Mouse (Mus musculus) thymus, adult 2 months (tissue): ENCODE results near the gene Plcb1. TPM values are rescaled to one million over a fixed set of nuclear protein-coding genes. Genes with fewer than 3 reads are reported as not detected.

ENCODE experiments used
- DNase-seq: peaks from one replicate; pipeline ENCODE4 v3.0.0; 2021
- H3K27ac ChIP-seq: fragments of 200-500 bp; 2 replicates; pipeline ENCODE4 v1.5.1; 2012; ENCODE audit warnings: low read length, control low read depth; ENCODE audit not compliant: control insufficient read depth, insufficient read depth
- H3K27me3 ChIP-seq: fragments of 200-500 bp; 2 replicates; pipeline ENCODE4 v1.6.1; 2012; ENCODE audit warnings: mild to moderate bottlenecking, low read length, moderate library complexity, mixed read lengths; ENCODE audit not compliant: control insufficient read depth, insufficient read depth
- H3K36me3 ChIP-seq: fragments of 200-500 bp; 2 replicates; pipeline ENCODE4 v1.6.1; 2012; ENCODE audit warnings: mild to moderate bottlenecking, low read length, moderate library complexity; ENCODE audit not compliant: control insufficient read depth, insufficient read depth
- H3K4me1 ChIP-seq: fragments of 200-500 bp; replicated peaks from 2 replicates; pipeline ENCODE4 v1.6.1; 2012; ENCODE audit warnings: low read length; ENCODE audit not compliant: control insufficient read depth, insufficient read depth
- H3K4me3 ChIP-seq: fragments of 200-500 bp; 2 replicates; pipeline ENCODE4 v1.5.1; 2012; ENCODE audit warnings: mild to moderate bottlenecking, low read length, control low read depth, moderate library complexity; ENCODE audit not compliant: control insufficient read depth, insufficient read depth
- CTCF ChIP-seq: fragments of 200-500 bp; IDR thresholded peaks from 2 replicates; pipeline ENCODE4 v1.5.1; 2012; ENCODE audit warnings: mild to moderate bottlenecking, control low read depth, low read length, moderate library complexity, borderline replicate concordance; ENCODE audit not compliant: control insufficient read depth, poor library complexity, insufficient read depth; ENCODE audit errors: extremely low read depth
- POLR2A ChIP-seq: fragments of 200-500 bp; IDR thresholded peaks from 2 replicates; pipeline ENCODE4 v1.6.1; 2012; ENCODE audit warnings: mild to moderate bottlenecking, low read length, control low read depth, moderate library complexity; ENCODE audit not compliant: control insufficient read depth, poor library complexity, insufficient read depth; ENCODE audit errors: extremely low read depth
- WGBS: fragments of 180-500 bp; shearing (Covaris S2); methylation state at CpG from one replicate; pipeline ENCODE4 v1.1.7; 2018; 5-methylcytosine and 5-hydroxymethylcytosine counted together
- polyA plus RNA-seq: library from polyadenylated mRNA; depleted of rRNA; stranded (reverse); fragments of >200 nt; gene quantifications from 2 replicates; pipeline ENCODE4 v1.2.3, GENCODE M21; 2012

Gene Plcb1
- polyA plus RNA-seq, 1 experiment, result 0.32 TPM

- no peak for TF ChIP-seq POLR2A
- no peak for TF ChIP-seq CTCF
- no peak overlapping the region for H3K27ac ChIP-seq
- WGBS, result 92% methylated on average over 4 of the region's 4 CpGs
- no peak for DNase-seq
- no peaks in the 10 kb centered on the region for H3K36me3 ChIP-seq
- no peak overlapping the region for H3K4me3 ChIP-seq
- H3K27me3 ChIP-seq, result no peaks in the 10 kb centered on the region
- no peaks in the 10 kb centered on the region for H3K4me1 ChIP-seq
Observed at GRCm38 (mm10) chr2:134930961-134931360, 145.1 kb downstream of the Plcb1 start.

DNA sequence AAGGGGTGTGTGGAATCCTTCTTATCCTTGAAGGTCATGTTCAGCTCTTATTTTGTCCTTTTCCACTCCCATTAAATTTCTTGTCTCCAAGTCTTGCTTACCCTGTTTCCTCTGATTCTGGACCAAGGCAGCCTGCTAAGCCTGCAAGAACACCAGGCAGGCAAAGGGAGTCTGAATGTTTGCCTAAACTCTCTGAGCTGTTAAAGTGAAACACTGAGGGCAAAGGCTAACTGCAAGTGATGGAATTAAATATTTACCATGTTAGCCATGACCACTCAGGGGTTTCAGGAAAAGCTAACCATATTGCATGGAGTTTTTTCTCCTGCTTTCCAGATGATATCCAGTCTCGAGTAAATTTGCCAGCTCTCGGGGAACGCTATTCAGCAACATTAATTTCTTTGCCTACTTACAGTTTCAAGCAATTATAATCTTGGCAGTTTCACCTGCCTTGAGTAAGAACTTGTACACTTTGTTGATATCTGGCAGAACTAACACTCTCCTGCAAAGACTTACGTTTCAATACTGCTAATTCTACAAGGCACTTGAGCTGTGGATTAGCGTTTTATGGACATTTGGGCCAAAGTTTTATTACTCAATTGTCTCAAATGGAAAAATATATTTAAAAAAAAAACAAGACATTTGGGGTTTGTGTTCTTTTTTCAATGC is 146.0 kb downstream of the Plcb1 start:
- 97% methylated on average over 5 of the region's 5 CpGs for WGBS
- Histone ChIP-seq H3K36me3 (no peaks in the 10 kb centered on the region), H3K4me1 (no peaks in the 10 kb centered on the region), H3K27me3 (no peaks in the 10 kb centered on the region), H3K27ac (no peak overlapping the region), H3K4me3 (no peak overlapping the region)
- TF ChIP-seq POLR2A, result no peak
- TF ChIP-seq CTCF, result no peak
- DNase-seq, result no peak

- no peaks in the 10 kb centered on the region for H3K36me3 ChIP-seq
- no peaks in the 10 kb centered on the region for H3K4me1 ChIP-seq
- no peak for DNase-seq
- H3K27me3 ChIP-seq, result no peaks in the 10 kb centered on the region
- H3K4me3 ChIP-seq, result no peak overlapping the region
- WGBS, result 94% methylated on average over 2 of the region's 2 CpGs
- no peak overlapping the region for H3K27ac ChIP-seq
- TF ChIP-seq POLR2A, result no peak
- no peak for TF ChIP-seq CTCF
Observed at GRCm38 (mm10) chr2:134935469-134935868, 149.6 kb downstream of the Plcb1 start.

DNA sequence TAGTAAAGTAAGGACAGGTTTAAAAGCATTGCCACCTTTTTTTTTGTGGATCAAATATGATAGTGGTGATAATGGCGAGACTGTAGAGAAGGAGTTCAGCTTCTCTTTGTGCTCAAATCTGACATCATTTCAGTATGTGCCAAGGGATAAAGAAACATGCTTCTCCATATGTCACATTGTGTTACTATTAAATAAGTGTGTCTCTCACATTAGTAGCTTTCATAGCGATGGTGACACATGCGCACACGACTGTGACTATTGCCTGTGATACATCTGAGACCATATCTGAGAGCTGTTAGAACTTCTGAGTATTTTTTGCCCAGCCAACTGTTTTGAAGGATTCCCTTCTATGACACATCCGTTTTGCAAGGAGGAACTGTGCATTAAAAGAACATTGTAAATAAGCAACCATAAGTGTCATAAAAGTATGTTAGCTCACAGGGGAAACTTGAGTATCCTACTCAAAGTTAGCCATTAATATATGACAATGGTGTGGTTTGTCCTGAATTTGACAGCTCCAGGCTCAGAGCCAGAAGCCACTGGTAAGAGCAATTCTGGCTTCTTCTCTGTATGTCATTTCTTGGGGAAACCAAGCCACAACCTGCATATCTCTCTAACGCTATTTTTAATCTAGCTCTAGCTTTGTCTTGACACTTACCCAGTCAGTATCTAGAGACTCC is 150.2 kb downstream of the Plcb1 start:
- WGBS, result 62% methylated on average over 6 of the region's 6 CpGs
- DNase-seq, result no peak
- Histone ChIP-seq H3K27me3 (no peaks in the 10 kb centered on the region), H3K4me1 (no peaks in the 10 kb centered on the region), H3K27ac (no peak overlapping the region), H3K4me3 (no peak overlapping the region), H3K36me3 (no peaks in the 10 kb centered on the region)
- TF ChIP-seq CTCF (no peak), POLR2A (no peak)

DNA sequence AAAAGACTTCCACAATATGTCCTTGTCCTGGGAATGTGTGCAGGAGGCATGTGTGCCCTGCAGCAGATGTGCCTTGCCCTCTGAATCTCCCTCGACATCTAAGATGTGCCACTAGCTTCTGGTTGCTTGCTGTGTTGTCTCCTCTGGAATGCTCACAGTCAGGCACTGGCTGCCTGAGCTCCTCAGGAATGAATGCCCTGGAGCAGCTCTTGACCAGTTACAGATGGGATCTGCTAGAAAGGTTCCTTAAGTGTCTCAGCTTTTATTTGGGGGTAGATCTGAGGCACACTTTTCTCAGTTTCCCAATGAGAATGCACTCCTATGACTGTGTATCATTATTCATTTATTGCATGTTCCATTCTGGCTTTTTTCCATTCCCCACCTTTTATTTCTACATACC is 151.8 kb downstream of the Plcb1 start:
- Histone ChIP-seq H3K27me3 (no peaks in the 10 kb centered on the region), H3K4me3 (no peak overlapping the region), H3K36me3 (no peaks in the 10 kb centered on the region), H3K4me1 (no peaks in the 10 kb centered on the region), H3K27ac (no peak overlapping the region)
- TF ChIP-seq CTCF, result no peak
- TF ChIP-seq POLR2A, result no peak
- no peak for DNase-seq
- WGBS, result 88% methylated on average over 1 of the region's 1 CpGs

DNA sequence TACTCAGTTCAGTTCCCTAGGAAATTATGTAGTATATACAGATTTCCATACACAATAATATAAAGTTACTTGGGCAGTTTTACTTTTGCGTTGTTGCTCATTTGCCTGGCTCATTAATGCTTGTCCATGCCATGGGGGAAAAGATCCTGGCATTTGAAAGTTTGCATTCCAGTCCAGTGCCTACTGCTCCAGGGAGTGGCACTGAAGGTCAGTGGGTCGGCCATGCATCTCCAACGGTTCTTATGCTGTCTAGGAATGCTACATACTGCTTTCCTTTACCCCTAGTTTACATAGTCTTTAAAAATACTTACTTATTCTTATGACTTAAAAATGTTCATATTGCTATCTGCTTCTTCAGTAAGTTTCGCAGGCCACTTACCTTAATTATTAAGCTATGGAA is 156.2 kb downstream of the Plcb1 start:
- DNase-seq, result no peak
- TF ChIP-seq POLR2A, result no peak
- TF ChIP-seq CTCF, result no peak
- no peaks in the 10 kb centered on the region for H3K36me3 ChIP-seq
- H3K4me3 ChIP-seq, result no peak overlapping the region
- WGBS, result 95% methylated on average over 4 of the region's 4 CpGs
- no peak overlapping the region for H3K27ac ChIP-seq
- no peaks in the 10 kb centered on the region for H3K4me1 ChIP-seq
- H3K27me3 ChIP-seq, result no peaks in the 10 kb centered on the region
